15 mouse cellular contexts compared by ENCODE assay signal in the genomic region with DNA sequence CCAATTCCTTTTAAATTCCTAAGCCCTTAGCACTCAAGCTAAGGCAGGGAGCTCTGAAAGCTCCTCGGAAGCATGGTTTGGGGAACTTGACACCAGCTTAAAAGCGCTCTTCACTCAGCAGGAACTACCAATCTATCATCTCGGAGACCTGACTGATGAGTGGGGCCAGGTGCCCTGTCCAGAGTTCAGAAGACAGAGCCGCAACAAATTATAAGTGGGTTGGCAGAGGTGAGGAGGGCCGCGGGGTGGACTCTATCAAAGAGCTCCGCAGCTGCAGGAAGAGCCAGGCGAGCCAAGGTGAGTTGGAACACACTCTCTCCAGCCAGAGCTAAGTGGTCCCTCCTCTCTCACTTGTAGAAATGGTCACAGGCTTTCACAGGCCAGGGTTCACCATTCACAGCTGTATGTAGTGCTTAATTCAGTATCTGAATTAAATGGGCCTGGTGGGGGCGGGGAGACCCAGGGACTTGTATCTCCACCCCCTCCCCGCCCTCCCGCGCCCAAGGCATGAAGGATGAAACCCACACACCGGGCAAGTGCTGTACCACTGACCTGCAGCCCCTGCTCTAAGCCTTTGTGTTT.
A peak's percentile ranks its signal among the peaks of the same experiment; 100 is the strongest.
DNase-seq lines count a peak whose midpoint lies in the region; ATAC-seq and TF ChIP-seq lines count a peak whose summit lies in the region.
"Had no signal": no experiment of that assay in that cellular context is flagged by ENCODE, and none has a peak within 500 bp of the region (broad histone marks: within the 10 kb centered on the region; RNA-seq: fewer than 3 reads in every experiment).

No protein-coding gene starts in this region.

- no peak overlapping the region for H3K9ac ChIP-seq in heart, embryonic 12.5 days
- no peak overlapping the region for H3K9ac ChIP-seq in lung, embryonic 14.5 days
- H3K9ac ChIP-seq: liver, embryonic 13.5 days had no signal

- no peaks in the 10 kb centered on the region for H3K27me3 ChIP-seq in heart, embryonic 12.5 days (replicated peaks)
- H3K27me3 ChIP-seq in lung, embryonic 14.5 days (ENCODE audit: insufficient read depth, low read length) = no peaks in the 10 kb centered on the region
- H3K27me3 ChIP-seq in limb, embryonic 10.5 days (ENCODE audit: low read depth, poor library complexity, severe bottlenecking) = peaks cover 30% of the 10 kb centered on the region; the same call in 1 of the 2 replicates
- H3K27me3 ChIP-seq: liver, embryonic 13.5 days had no signal

- no peak overlapping the region for H3K4me3 ChIP-seq in heart, embryonic 12.5 days
- H3K4me3 ChIP-seq in lung, embryonic 14.5 days (ENCODE audit: low read depth, low read length) = no peak overlapping the region
- H3K4me3 ChIP-seq in lung, adult 2 months (replicated peaks; ENCODE audit: extremely low read depth, low read depth, low read length) = no peak overlapping the region
- H3K4me3 ChIP-seq in limb, embryonic 10.5 days = no peak overlapping the region
- H3K4me3 ChIP-seq: liver, embryonic 13.5 days had no signal

- TF ChIP-seq POLR2A in lung, adult 2 months (IDR thresholded peaks at IDR 0.05; ENCODE audit: borderline replicate concordance, extremely low read depth, low read depth, low read length) = no peak

- peak overlapping the region; percentile 86 for H3K27ac ChIP-seq in heart, embryonic 12.5 days (ENCODE audit: poor library complexity, severe bottlenecking)
- no peak overlapping the region for H3K27ac ChIP-seq in lung, embryonic 14.5 days (ENCODE audit: low read depth)
- H3K27ac ChIP-seq in limb, embryonic 10.5 days = no peak overlapping the region
- H3K27ac ChIP-seq: liver, embryonic 13.5 days had no signal

- 27% methylated on average over 13 of the region's 13 CpGs for WGBS in heart, embryonic 12.5 days
- WGBS in lung, embryonic 14.5 days = 39% methylated on average over 13 of the region's 13 CpGs
- WGBS in lung, adult 2 months = 70% methylated on average over 13 of the region's 13 CpGs
- WGBS in limb, embryonic 10.5 days = 28% methylated on average over 13 of the region's 13 CpGs

- H3K36me3 ChIP-seq in heart, embryonic 12.5 days = no peaks in the 10 kb centered on the region
- H3K36me3 ChIP-seq in lung, embryonic 14.5 days (ENCODE audit: insufficient read depth) = no peaks in the 10 kb centered on the region
- no peaks in the 10 kb centered on the region for H3K36me3 ChIP-seq in limb, embryonic 10.5 days
- H3K36me3 ChIP-seq: liver, embryonic 13.5 days had no signal

- H3K4me1 ChIP-seq in heart, embryonic 12.5 days (replicated peaks) = peaks cover 35% of the 10 kb centered on the region
- peaks cover 9% of the 10 kb centered on the region for H3K4me1 ChIP-seq in lung, embryonic 14.5 days (ENCODE audit: insufficient read depth)
- no peaks in the 10 kb centered on the region for H3K4me1 ChIP-seq in lung, adult 2 months (ENCODE audit: control insufficient read depth, insufficient read depth, low read length)
- H3K4me1 ChIP-seq in limb, embryonic 10.5 days = peaks cover 23% of the 10 kb centered on the region

- no peak for DNase-seq in heart, adult 9 months (ENCODE audit: low spot score in 2 of 2)
- no peak for DNase-seq in lung, embryonic 14.5 days
- no peak for DNase-seq in lung, adult 2 months
- peak; percentile 54 for DNase-seq in embryo, embryonic 11 days
- peak; percentile 44 for DNase-seq in limb, embryonic 10.5 days (ENCODE audit: low spot score)
- no peak for DNase-seq in cerebellum, adult 11-12 months
- DNase-seq: adrenal gland, postnatal 25 days; cerebellum, postnatal 10 days; gastrocnemius, postnatal 10 days; kidney, postnatal 25 days; liver, embryonic 13.5 days; right cerebral cortex, postnatal 14 days had no signal

- no peak for TF ChIP-seq CTCF in lung, embryonic 14.5 days (IDR thresholded peaks at IDR 0.05; ENCODE audit: low read depth)
- no peak for TF ChIP-seq CTCF in lung, adult 2 months (IDR thresholded peaks at IDR 0.05; ENCODE audit: insufficient read depth, low read length)

- ATAC-seq in heart, embryonic 12.5 days (ENCODE audit: insufficient number of reproducible peaks, low FRiP score) = 0 out of 2 replicates have a peak, but pooled peaks have one; percentile 31
- peak; percentile 20; the same call in 1 of the 2 replicates for ATAC-seq in lung, embryonic 14.5 days (ENCODE audit: insufficient read depth)
- ATAC-seq: forebrain, embryonic 14.5 days; inflammation-experienced regulatory T-cells, adult 6 months had no signal

- H3K9me3 ChIP-seq in heart, embryonic 12.5 days (replicated peaks) = peaks cover 5% of the 10 kb centered on the region; the same call in 1 of the 2 replicates
- no peaks in the 10 kb centered on the region for H3K9me3 ChIP-seq in lung, embryonic 14.5 days (ENCODE audit: low read depth, low read length)
- no peaks in the 10 kb centered on the region for H3K9me3 ChIP-seq in limb, embryonic 10.5 days (replicated peaks)
- H3K9me3 ChIP-seq: liver, embryonic 13.5 days had no signal

- peak overlapping the region; percentile 17; the same call in 1 of the 2 replicates for H3K4me2 ChIP-seq in heart, embryonic 12.5 days
- no peak overlapping the region for H3K4me2 ChIP-seq in lung, embryonic 14.5 days
- H3K4me2 ChIP-seq: liver, embryonic 13.5 days had no signal

Comparison
In these comparisons a context has a peak if more than half of its experiments do, and no peak if none do; other contexts are left out.
1. DNase-seq: peak in embryo, embryonic 11 days (single experiment) and limb, embryonic 10.5 days (single experiment); none in heart, adult 9 months (0 of 2), lung, embryonic 14.5 days (single experiment), lung, adult 2 months (single experiment) and cerebellum, adult 11-12 months (single experiment).